Mouse (Mus musculus): ENCODE data around the gene Tnrc6b.

Tnrc6b gene

DNA sequence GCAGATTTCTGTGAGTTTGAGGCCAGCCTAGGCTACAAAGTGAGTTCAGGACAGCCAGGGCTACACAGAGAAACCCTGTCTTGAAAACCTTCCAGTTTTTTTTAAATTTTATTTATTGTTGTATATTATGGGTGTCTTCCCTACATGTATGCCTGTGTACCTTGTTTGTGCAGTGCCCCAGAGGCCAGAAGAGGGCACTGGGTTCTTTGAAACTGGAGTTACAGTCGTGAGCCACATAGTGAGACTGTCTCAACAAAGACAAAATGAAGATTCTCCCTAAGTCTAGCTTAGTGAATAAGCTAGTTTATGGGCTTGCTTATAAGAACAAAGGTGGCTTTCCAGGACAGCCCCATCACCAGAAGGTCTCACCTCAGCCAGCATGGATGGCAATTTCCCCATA, 25.4 kb downstream of the Tnrc6b start:
- no peak for ATAC-seq (ENCODE audit: low TSS enrichment)

DNA sequence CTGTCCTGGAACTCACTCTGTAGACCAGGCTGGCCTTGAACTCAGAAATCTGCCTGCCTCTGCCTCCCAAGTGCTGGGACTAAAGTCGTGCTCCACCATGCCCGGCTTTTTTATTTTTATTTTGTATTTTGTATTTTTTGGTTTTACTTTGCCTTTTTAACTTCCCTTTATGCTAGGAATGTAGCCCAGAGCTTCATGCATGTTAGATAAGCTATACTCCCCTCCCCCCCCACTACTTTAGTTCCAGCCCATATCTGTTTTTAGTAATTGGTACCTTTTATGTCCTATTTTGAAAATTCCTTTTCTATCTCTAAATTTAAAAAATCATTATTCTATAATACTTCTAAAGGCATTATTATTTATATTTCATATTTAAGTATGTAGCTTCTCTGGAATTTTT, 27.1 kb downstream of the Tnrc6b start:
- ATAC-seq (ENCODE audit: low TSS enrichment) = no peak

DNA sequence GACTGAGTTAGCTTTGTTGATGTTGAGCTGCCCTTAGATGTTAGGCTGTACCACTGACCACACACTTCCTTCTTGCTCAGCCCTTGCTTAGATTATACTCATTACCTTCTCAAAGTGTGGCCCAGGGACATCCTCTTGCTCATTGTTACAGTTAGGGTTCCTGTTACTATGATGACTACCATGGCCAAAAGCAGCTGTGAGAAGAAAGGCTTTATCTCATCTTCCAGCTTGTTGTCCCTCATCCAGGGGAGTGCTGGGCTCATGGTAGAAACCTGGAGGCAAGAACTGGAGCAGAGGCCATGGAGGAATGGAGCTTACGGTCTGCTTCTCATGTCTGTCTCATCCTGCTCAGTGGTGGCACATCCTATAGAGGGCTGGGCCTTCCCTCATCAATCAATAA, 28.9 kb downstream of the Tnrc6b start:
- no peak for ATAC-seq (ENCODE audit: low TSS enrichment)

DNA sequence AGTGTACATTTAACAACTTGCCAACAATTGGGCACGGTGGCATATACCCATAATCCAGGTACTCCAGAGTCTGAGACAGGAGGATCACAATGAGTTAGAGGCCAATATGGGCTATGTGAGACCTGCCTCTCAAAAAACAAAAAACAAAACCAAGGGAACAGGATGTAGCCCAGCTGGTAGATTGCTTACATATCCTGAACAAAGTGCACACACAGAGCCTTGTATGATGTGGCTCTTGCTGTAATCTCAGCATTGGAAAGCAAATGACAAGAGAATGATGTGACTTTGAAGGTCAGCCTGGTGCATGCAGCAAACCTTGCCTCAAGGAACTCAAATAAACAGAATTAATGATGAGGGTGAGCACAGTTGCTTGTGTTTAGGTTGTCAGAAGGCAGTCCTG, 30.7 kb downstream of the Tnrc6b start:
- ATAC-seq (ENCODE audit: low TSS enrichment) = no peak

DNA sequence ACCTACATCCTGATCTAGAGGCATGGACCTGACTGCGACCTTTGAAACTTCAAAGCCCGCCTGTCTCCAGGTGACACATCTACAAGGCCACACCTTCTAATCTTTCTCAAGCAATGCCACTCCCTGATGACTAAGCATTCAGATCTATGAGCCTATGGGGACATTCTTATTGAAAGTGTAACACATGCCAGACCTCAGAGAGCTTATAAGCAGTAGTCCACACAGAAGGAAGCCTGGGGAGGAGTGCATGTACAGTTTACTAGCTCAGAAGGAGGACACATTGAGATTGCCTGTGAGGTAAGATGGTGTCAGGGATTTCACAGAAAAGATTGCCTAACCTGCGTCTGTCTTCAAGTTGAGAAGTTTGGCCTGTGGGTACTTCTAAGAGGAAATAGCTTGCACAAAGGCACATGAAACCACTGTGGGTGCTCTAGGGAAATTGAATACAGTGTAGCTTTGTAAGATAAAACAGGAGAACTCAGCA, 31.9 kb downstream of the Tnrc6b start:
- no peak for ATAC-seq (ENCODE audit: low TSS enrichment)

DNA sequence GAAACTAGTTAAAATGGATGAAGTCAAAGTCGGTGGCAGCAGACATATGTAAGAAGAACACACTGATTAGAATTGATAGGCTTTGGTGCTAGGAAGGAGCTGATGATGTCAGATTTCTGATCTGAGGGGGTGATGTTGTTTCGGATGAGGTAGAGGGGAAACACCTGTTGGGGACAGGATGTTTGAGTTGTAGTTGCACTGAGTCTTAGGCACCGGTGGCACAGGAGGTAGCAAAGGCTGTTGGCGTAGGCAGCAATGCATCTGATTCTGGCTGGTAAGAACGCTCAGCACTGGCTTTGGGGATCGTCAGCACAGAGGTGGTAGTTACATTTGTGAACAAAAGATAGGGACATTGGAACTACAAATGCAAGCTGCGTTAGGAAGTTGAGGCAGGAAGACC, 32.5 kb downstream of the Tnrc6b start:
- no peak for ATAC-seq (ENCODE audit: low TSS enrichment)

DNA sequence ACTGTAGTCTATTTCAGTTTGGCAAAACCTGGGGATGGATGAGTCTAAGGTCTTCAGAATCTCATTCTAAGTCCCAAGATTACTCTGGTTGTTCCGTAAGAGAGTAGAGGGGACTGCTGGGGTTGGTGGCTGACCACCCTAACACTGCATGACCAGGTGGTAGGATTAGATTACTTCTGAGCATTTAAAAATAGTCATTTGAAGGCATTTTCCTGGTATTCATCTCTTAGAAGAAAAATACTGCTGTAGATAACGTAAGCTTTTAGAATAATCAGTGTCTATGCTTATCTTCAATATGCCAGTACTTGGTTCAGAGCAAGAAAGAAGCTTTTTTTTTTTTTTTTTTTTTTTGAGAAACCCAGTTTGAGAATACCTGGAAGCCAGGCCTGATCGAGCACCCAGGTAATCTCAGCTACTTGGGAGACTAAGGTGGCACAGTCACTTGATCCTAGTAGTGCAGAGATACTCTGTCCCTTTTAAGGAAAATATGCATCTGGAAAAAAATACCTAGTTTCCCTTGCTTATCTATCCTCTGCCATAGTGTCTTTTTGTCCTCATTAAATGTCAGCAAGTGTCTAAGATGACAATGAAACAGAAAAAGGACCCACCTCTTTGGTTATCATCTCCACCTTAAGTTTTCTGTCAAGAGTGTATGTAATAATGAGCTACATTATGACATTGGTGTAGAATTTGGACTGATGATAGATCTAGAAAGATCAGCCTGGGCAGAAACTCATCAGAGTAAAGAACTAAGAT, 33.7 kb downstream of the Tnrc6b start:
- ATAC-seq (ENCODE audit: low TSS enrichment) = no peak

DNA sequence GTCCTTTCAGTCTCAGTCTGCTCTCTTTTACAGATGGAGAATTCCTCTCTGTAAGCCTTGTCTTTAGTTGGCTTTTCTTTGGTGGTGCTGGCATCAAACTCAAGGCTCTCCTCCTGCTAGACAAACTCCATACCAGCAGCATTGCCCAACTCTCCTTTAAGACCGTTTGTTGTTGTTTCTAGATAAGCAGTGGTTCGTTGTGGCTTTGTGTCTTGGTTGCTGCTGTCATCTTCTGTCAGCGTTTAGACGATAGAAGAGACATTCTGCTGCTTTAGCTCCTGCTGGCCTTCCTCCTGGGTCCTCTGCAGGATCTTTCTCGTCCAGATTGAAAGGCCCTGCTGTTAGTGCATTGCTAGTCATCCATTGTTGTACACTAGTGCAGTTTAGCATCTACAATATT, 37.9 kb downstream of the Tnrc6b start:
- ATAC-seq (ENCODE audit: low TSS enrichment) = no peak

DNA sequence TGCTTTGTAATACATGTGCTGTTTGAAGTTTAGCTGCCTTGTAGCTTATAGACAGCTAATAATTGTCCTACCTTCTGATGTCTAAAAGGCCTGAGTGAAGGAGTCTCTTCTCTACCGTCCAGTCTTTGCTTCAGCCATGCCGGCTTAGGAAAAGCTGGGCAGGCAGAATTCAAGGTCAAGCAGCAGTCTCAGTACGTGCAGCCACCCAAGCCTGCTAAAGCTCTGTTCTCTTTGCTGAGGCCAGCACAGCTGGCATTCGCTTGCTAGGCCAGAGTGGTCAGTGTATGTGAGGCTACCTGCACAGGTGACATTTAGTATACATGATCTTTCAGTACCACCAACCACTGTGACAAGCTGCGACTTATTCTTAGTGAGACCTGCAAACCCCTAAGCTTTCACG, 42.2 kb downstream of the Tnrc6b start:
- ATAC-seq (ENCODE audit: low TSS enrichment) = no peak

DNA sequence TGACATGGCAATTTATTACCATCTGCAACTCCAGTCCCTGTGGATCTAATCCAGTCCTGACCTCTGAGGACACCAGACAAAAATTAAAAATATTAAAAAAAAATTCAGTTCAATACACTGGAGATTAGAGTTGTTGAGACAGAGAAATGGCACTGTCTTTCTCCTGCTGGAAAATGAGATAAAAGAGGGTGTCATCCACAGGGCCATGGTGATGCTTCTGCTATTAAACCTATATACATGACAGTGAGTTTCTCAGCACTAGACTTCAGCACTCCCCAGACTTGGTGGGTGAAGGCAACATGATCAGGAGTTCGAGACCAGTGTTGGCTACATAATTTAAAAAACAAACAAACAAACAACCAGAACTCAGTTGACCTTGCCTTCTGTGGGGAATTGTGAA, 43.0 kb downstream of the Tnrc6b start:
- ATAC-seq (ENCODE audit: low TSS enrichment) = no peak

DNA sequence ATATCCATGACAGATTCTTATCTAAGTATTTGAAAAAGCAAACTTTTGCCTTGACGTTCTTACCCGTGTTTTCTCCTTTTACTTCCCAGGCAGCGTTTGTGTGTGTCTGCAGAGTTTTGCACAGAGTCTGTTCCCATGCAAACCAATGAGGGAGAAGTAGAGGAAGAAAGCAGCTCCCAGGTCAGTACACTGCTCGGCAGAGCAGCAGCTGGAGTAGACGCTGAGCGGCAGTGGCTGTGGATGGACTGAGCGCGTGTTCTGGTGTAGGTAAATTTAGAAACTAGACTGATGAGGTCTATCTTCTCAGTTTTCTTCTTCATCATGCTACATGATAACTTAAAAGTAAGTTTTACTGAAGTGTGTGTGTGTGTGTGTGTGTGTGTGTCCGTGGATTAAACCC, 48.3 kb downstream of the Tnrc6b start:
- ATAC-seq (ENCODE audit: low TSS enrichment) = no peak

DNA sequence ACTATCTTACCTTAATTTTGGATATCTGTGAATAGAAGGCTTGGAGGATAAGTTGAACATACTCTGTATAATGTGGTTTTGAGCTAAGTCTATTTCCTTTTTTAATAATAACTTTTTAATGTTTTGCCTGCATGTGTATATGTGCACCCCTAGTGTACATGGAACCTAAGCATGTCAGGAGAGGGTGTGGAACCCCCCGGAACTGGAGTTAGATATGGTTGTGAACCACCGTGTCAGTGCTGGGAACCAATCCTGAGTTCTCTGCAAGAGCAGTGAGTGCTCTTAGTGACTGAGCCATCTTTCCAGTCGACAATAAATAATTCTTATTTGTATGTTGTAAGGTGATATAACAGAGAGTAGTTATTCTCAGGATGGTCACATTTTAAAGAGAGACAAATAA, 49.4 kb downstream of the Tnrc6b start:
- no peak for ATAC-seq (ENCODE audit: low TSS enrichment)

DNA sequence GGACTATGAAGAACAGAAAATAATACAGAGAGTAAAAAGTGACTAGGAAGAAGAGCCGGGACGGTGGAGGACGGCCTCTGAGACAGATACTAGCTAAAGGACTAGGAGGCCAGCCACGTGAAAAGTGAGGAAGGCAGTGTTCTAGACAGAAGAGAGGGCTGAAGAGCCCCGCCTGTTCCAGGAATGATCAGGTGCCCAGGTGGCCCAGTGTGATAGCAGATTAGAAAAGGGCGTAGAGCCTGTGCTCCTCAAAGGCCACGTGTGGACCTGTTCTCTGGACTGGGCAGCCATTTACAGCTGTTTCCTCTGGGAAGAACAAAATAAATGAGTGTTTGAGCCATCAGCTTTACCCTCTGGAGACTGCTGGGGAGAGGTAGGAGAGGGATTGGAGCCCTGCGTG, 49.8 kb downstream of the Tnrc6b start:
- no peak for ATAC-seq (ENCODE audit: low TSS enrichment)

DNA sequence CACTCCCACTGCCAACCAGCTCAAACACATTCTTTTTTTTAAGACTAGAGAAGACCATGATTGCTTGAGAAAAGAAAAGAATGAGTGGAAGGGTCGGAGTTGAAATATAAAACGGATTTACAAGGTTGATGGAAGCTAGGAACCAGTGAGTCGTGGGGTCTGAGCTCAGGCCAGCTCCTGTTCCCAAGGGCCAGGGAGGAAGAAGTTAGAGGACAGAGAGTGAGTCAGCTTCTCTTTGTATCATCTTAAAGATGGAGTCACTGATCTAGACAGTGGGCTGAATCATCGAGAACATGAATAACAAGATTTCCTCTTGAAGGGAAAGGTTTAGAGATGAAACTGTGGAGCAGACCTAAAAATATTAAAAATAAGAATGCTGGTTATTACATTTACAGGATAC, 51.5 kb downstream of the Tnrc6b start:
- ATAC-seq (ENCODE audit: low TSS enrichment) = no peak

DNA sequence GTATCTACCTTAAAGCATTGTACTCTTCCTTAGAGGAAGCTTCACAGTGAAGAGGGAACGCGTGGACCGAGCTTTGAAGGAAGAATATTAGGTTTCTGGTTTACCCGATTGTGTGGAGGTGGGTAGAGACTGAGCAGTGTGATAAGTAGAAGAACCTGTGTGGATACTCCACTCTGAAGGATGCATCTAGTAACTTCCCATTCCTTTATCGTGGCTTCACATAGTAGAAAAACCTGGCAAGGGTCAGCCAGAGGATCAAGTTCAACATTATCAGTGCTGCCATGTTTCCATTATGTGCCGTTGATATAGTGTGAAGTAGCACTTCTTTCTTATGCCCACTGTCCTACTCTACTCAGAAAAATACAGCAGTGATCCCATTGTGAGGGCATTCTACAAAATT, 53.6 kb downstream of the Tnrc6b start:
- no peak for ATAC-seq (ENCODE audit: low TSS enrichment)

DNA sequence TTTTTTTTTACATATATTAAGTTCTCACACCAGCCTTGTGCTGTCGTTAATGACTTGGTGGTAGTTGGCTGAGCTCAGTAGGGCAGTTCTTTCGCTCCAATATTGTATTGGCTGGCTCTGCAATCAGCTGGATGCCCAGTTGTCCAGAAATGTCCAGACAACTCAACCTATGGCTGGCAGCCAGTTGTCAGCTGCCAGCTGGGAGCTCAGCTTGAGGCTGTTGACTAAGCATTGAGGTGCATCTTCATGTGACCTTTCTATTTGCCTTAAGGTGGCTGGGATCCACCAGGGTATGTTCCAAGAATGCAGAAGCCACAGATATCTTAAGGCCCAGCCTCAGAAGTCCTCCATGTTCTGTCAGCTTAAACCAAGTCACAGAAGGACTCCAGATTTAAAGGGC, 54.3 kb downstream of the Tnrc6b start:
- ATAC-seq (ENCODE audit: low TSS enrichment) = no peak

DNA sequence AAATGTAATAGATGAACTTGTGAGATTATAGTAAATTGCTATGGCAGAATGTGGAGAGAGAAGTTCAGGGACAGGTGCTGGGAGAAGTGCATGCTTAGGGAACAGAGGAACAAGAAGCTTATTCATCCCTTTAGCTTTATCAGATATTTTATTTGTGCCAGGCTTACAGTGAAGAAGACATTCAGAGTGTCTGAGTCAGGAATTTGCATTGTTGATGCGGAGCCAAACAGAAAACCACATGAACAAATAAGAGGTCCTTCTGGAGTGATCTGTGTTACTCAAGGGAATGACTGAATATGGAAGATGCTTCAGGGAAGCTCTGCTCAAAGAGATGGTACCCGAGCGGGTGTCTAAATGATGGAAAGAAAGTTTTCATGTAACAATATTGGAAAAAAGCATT, 57.1 kb downstream of the Tnrc6b start:
- no peak for ATAC-seq (ENCODE audit: low TSS enrichment)

DNA sequence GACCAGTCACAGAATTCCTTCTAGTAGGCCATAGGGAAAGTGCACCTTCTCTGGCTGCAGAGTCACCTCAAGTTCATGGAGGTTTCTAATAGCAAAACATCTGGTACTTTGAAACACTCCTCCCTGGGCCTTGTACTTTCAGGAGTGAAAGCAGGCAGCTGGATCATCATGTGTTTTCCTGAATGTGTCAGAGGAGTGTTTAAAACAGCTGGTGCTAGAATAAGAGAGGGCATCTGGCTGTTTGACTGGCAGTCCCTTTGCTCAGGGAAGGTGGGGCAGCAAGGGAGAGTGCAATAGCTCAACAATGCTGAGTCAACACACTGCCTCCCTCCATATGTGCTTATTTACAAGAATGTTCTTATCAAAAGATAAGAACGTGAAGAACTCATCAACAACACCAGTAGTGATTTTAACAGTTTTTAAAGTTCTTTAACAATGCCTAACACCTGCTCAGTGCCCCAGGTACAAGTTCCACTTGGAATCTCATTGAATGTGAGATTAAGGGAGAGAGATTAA, 60.9 kb downstream of the Tnrc6b start:
- no peak for ATAC-seq (ENCODE audit: low TSS enrichment)

DNA sequence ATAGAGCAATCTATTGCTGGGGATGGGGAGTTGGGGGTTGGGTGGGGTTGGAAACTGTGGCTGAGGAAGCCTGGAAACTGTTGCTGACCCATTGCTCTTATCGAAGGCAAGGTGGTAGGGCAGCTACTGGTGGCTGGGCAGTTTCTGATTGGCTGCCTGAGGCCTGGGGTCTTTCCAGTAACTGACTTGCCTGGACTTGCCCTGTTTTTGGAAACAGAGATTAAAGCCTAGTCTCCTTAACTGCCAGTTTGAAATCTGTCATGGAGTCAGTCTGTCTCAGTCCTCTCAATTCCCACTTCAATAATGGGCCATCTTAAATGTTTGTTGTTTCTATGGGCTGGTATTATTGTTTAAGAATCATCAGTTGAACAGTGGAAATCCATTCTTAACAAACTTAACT, 63.6 kb downstream of the Tnrc6b start:
- ATAC-seq (ENCODE audit: low TSS enrichment) = no peak

DNA sequence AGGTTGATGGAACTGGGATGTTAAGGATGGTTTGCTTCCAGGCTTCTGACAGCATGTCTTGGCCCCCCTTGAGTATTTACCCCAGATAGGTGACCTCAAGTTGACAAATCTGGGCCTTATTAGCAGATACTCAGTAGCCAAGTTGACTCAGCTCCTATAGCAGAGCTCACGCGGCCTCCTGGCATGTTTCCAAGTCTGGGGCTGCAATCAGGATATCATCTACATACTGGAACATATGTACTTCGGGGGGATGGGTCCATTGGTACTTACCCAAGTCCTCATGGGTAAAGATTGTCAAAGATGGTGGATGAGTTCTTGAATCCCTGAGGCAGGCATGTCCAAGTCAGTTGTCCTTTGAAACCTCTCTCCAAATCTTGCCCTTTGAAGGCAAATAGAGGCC, 67.9 kb downstream of the Tnrc6b start:
- no peak for ATAC-seq (ENCODE audit: low TSS enrichment)

DNA sequence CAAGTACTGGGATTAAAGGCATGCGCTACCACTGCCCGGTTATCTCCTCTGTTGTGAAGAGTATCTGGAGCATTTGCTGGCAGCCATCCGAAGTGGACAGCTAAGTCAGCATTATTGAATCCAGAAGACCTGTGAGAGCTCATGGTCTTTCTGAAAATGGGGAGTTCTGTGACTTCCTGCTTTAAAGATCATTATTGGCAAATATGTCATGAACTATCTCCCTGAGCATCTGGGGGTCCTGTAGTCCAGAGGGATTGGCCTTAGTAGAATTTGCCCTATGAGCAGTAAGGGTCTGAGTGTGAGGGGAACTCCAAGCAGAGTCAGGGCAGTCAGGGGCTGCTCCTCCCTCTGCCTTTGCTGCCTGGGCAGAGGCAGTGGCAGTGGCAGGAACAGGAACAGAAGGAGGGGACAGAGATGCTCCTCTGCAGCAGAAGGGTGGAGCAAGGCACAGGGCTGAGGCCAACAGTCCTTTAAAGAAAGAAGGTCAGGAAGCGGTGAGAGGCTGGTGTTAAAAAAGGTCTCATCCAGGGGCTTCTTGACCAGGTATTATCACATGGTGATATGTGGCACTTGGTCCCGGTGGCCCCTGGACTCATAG, 69.1 kb downstream of the Tnrc6b start:
- ATAC-seq (ENCODE audit: low TSS enrichment) = no peak

DNA sequence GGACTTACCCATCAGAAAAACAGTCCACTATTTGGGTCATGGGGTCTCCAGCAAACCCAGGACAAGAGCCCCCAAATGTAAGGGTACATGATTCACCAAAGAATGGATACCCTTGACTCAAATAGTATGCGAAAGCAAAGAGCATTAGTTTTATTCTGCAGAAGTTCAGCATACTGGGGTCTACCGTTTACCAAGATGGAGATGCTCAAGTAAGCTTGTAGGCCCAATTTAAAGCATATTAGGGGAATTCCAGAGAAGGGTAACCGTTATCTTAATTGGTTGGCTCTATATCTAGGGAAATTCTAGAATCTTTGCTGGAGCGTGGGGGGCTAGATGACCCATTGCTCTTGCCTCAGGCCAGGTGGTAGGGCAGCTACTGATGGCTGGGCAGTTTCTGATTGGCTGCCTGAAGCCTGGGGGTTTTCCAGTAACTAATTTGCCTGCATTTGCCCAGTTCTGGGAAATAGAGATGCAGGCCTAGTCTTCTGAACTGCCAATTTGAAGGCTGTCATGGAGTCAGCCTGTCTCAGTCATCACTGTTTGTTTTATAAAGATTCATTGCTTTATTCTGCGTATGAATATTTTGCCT, 70.2 kb downstream of the Tnrc6b start:
- ATAC-seq (ENCODE audit: low TSS enrichment) = no peak

DNA sequence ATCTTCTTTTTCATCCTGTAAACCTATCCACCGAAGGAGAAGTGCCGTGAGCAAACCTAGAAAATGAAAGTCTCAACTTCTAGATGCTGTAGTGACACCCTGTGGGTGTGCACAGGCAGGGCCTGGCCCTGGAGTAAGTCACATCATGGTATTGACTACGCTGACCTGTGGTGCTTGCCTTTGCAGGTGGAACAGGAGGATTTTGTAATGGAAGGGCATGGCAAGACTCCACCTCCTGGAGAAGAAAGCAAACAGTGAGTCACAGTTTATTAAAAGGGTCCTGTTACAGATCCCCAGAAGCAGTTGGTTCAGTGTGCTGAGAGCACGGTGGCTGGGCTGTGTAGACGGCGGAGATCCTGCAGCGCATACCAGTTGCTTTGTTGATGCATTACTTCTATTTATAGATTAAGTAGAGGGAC, 73.4 kb downstream of the Tnrc6b start:
- no peak for ATAC-seq (ENCODE audit: low TSS enrichment)

Data from frontal cortex, adult (tissue).